ENCODE assay signal across 21 mouse cellular contexts in the genomic region with DNA sequence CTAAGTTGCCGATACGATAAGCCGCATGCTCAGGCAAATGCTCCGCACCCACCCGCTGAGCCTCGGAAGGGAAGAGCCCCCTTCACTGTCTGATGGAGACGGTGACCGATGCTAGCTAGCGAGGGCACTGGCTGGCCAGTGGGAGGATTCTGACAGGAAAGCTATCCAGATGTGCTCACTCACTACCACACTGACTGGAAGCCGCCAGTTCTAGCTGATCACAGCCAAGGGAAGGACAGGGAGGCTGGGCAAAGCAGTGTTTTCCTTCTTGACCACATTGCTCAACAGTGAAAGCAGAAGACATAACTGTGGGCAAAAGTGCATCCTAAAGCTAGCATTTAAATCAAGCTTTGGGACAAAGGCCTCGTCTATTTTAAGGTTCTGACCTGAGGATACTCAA. TPM values are rescaled to one million over a fixed set of nuclear protein-coding genes. Genes with fewer than 3 reads are reported as not detected.
A peak's percentile ranks its signal among the peaks of the same experiment; 100 is the strongest.
DNase-seq lines count a peak whose midpoint lies in the region; ATAC-seq and TF ChIP-seq lines count a peak whose summit lies in the region.
"Had no signal": no experiment of that assay in that cellular context is flagged by ENCODE, and none has a peak within 500 bp of the region (broad histone marks: within the 10 kb centered on the region; RNA-seq: fewer than 3 reads in every experiment).

No protein-coding gene starts in this region.

- peaks cover 8% of the 10 kb centered on the region for H3K4me1 ChIP-seq in lung, embryonic 14.5 days (ENCODE audit: insufficient read depth)
- peaks cover 17% of the 10 kb centered on the region for H3K4me1 ChIP-seq in lung, adult 2 months (ENCODE audit: control insufficient read depth, insufficient read depth, low read length)

- TF ChIP-seq CTCF in lung, embryonic 14.5 days (IDR thresholded peaks at IDR 0.05; ENCODE audit: low read depth): no peak
- TF ChIP-seq CTCF in lung, adult 2 months (IDR thresholded peaks at IDR 0.05; ENCODE audit: insufficient read depth, low read length): no peak

- ATAC-seq in lung, embryonic 14.5 days (ENCODE audit: insufficient read depth): peak; percentile 26; the same call in 1 of the 2 replicates
- ATAC-seq in megakaryocyte progenitor cell, adult 5-6 weeks (replicated peaks; ENCODE audit: poor library complexity): peak; percentile 30
- ATAC-seq in monocyte, adult 5-6 weeks (replicated peaks; ENCODE audit: insufficient number of reproducible peaks, low FRiP score, low TSS enrichment, poor library complexity, severe bottlenecking): no peak
- ATAC-seq: liver, postnatal 0 days had no signal

- no peak overlapping the region for H3K27ac ChIP-seq in lung, embryonic 14.5 days (ENCODE audit: low read depth)
- H3K27ac ChIP-seq: forebrain, embryonic 10.5 days; limb, embryonic 15.5 days; midbrain, embryonic 10.5 days; neural tube, embryonic 13.5 days had no signal

- no peaks in the 10 kb centered on the region for H3K9me3 ChIP-seq in lung, embryonic 14.5 days (ENCODE audit: low read depth, low read length)
- H3K9me3 ChIP-seq: forebrain, embryonic 10.5 days; limb, embryonic 15.5 days; midbrain, embryonic 10.5 days; neural tube, embryonic 13.5 days had no signal

- no peak for TF ChIP-seq POLR2A in lung, adult 2 months (IDR thresholded peaks at IDR 0.05; ENCODE audit: borderline replicate concordance, extremely low read depth, low read depth, low read length)

- 42% methylated on average over 11 of the region's 11 CpGs for WGBS in lung, embryonic 14.5 days
- 76% methylated on average over 11 of the region's 11 CpGs for WGBS in lung, adult 2 months

- peak overlapping the region; percentile 21 for H3K4me2 ChIP-seq in lung, embryonic 14.5 days
- H3K4me2 ChIP-seq: limb, embryonic 15.5 days; neural tube, embryonic 13.5 days had no signal

- no peak overlapping the region for H3K9ac ChIP-seq in lung, embryonic 14.5 days
- H3K9ac ChIP-seq: limb, embryonic 15.5 days; liver, postnatal 0 days; neural tube, embryonic 13.5 days had no signal

- no peaks in the 10 kb centered on the region for H3K36me3 ChIP-seq in lung, embryonic 14.5 days (ENCODE audit: insufficient read depth)
- H3K36me3 ChIP-seq: limb, embryonic 15.5 days; neural tube, embryonic 13.5 days had no signal

- peak; percentile 28 for DNase-seq in cerebellum, adult 8-10 months
- no peak for DNase-seq in cerebellum, adult 11 months
- DNase-seq in lung, embryonic 14.5 days: peak; percentile 76
- DNase-seq in lung, adult 2 months: no peak
- peak; percentile 56 for DNase-seq in lung, postnatal 10 days
- no peak for DNase-seq in right cerebral cortex, adult 18-20 months
- DNase-seq: adrenal gland, postnatal 36 days; kidney, adult 11 months; kidney, postnatal 10 days; liver, postnatal 0 days; spleen, adult 18-20 months; thymus, adult 18-20 months; thymus, postnatal 4 days had no signal

- H3K27me3 ChIP-seq in lung, embryonic 14.5 days (ENCODE audit: insufficient read depth, low read length): no peaks in the 10 kb centered on the region
- H3K27me3 ChIP-seq: CH12.LX; limb, embryonic 15.5 days; neural tube, embryonic 13.5 days had no signal

- H3K4me3 ChIP-seq in lung, embryonic 14.5 days (ENCODE audit: low read depth, low read length): no peak overlapping the region
- H3K4me3 ChIP-seq in lung, adult 2 months (replicated peaks; ENCODE audit: extremely low read depth, low read depth, low read length): no peak overlapping the region
- H3K4me3 ChIP-seq: forebrain, embryonic 10.5 days; limb, embryonic 15.5 days; midbrain, embryonic 10.5 days; neural tube, embryonic 13.5 days had no signal

RNA-seq across cellular contexts. Expression of a gene that starts 4.7 kb away (rescaled TPM):
- polyA plus RNA-seq in lung, embryonic 14.5 days (2014; fragmentation: Nextera tagmentation; extraction: Ambion mirVana): 9.4 and 11.4 TPM in 2 replicates
- 9.7 and 10.1 TPM in 2 replicates for polyA plus RNA-seq in lung, adult 2 months (2012; rRNA removed)
- total RNA-seq in megakaryocyte progenitor cell, adult 5-6 weeks (2015): 6.5 and 9.8 TPM in 2 replicates
- 4.9 and 5.1 TPM in 2 replicates for total RNA-seq in megakaryocyte progenitor cell, adult 5-6 weeks (2017)
- total RNA-seq in monocyte, adult 5-6 weeks (2017): 5.4 to 7.1 TPM (median 6.8 TPM) in 3 replicates
- total RNA-seq: MEL had no signal

Comparison
In these comparisons a context has a peak if more than half of its experiments do, and no peak if none do; other contexts are left out.
1. DNase-seq: peak in cerebellum, adult 8-10 months (single experiment), lung, embryonic 14.5 days (single experiment) and lung, postnatal 10 days (single experiment); none in cerebellum, adult 11 months (single experiment), lung, adult 2 months (single experiment) and right cerebral cortex, adult 18-20 months (single experiment).